Mouse (Mus musculus) naive thymus-derived CD4-positive, alpha-beta T cell, adult 2 months (primary cell): Measurements from ENCODE around the gene Emilin2.

ENCODE experiments used
- DNase-seq: peaks from one replicate; pipeline ENCODE4 v3.0.0-alpha.2; 2011; ENCODE audit warnings: low read depth

The Emilin2 gene

DNA sequence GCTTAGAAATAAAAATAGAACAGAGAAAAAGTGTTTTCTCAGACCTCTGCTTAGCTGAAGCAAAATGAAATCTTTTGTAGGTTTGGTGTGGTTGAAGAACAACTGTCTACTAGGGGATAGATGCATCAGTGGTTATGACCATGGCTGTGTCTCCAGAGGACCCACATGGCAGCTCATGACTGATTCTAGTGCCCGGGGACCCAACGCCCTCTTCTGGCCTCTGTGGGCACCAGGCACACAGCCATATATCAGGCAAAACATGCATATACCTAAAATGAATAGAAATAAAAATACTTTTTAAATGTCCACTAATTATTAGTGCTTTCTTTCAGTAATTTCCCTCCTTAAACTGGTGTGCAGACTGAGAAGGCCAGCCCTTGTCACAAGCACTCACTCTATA, 79.8 kb downstream of the Emilin2 start:
- DNase-seq, result no peak

DNA sequence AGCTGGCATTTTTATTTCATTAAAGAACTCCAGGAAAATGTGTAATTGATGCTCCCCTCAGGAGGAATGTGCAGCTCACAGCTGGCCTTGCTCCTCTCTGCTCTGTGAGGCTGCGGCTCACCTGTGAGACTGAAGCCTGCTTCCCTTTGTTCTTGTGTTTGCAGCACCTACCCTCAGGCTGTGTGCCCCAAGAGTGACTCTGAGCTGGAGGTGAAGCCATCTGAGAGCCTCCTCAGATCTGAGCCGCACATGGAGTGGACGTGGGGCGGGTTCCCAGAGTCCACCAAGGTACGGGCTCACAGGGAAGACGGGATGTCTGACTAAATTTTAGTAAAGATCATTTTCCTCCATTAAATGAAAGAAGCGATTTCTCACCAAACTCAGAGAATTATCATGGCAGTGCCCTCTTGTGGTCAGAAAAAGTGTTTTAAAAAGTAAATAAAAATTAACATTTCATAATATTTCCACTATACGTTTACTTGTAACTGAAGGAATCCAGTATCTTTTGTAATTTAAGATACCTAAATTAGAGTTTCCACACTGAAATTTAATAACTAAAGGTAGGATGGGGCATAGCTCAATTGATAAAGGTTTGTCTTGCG, 81.6 kb downstream of the Emilin2 start:
- peak; percentile 33 for DNase-seq

DNA sequence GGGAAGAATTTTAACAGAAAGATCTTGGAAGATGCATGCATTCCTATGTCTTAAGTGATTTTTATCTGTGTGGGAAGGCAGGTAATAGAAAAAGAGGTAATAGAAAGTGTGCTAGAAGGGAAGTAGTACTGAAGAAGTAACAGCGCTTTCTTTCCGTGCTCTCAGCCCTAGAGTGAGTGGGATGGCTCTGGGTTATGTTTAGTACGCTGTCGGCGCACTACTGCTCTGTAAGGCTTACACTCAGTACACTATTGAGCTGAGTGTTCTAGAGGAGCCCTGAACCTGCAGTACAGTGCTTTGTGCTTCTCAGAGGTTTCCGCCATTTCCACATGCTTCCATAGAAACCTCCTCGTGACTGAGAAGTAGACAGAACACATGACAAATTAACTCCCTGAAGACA, 83.1 kb downstream of the Emilin2 start:
- DNase-seq, result no peak

DNA sequence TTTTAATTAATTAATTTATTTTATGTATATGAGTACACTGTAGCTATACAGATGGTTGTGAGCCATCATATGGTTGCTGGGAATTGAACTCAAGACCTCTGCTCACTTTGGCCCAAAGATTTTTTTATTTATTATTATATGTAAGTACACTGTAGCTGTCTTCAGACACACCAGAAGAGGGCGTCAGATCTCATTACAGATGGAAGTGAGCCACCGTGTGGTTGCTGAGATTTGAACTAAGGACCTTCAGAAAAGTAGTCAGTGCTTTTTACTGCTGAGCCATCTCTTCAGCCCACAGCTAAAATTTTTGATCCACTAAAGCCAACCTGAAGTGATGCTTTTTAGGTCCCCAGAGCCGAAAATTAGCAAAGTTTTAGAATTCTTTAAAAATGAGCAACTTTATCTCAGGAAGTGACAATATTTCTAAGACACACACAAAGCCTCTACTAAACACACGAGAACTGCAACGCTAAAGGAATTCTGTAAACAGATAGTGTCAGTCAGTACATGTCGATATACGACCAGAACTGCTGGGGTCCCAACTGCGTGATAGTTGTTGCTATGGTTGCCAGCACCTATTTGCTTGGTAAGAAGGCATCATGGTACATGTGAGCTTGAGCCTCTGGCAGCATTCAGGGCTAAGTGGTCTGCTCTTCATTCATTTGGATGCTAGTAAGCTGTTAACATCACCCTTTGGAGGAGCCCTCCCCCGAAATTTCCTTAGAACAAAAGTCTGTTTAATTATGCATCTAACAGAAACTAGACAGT, 84.5 kb downstream of the Emilin2 start:
- DNase-seq, result no peak

DNA sequence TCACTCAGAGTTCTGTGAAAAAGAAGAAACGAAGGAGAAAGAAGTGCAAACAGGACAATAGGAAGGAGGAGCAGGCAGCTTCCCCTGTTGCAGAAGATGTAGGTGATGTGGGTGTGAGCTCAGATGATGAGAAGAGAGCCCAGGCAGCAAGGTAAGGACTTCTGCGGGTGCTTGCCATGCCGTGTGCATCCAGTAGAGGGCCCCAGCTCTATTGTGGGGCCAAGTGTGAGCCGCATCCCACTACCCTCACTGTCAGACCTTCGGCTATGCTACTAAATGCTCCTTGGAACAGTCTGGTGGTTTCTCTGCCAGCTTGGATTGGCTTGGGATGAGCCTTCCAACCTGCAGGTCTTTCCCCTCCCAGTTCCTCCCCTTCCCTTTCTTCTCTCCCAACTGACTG, 86.7 kb downstream of the Emilin2 start:
- DNase-seq, result peak; percentile 38

DNA sequence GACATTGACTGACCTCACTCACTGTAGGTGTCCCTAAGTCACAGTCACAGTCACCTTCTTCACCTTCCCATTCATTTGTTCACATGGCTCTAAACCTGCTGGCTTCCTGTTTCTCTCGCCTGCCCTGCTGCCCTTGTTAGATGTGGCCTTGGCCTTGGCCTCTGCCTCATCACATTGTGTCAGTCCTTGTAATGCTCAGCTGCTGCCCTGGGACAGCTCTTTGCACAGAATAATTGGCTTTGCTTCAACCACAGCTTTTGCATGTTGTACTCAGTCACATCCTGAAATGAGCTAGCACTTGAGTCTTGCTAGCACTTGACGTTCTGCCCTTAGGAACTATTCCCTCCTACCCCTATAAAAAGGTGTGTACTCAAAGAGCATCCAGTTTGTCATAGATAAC, 87.3 kb downstream of the Emilin2 start:
- no peak for DNase-seq

DNA sequence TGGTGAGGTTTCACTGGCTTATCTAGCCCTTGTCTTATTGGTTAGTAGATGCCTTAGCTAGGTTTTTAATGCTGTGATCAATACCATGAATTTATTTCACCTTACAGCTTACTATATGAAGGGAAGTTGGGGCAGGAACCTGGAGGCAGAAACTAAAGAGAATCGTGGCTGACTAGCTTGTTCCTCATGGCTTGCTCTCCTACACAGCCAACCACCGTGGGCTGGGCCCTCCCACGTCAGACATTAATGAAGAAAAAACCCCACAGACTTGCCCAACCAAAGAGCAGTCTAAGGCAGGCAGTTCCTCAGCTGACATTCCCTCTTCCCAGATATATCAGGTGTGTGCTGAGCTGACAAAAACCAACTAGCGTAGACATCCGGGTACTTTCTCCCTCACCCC, 88.1 kb downstream of the Emilin2 start:
- DNase-seq, result no peak

DNA sequence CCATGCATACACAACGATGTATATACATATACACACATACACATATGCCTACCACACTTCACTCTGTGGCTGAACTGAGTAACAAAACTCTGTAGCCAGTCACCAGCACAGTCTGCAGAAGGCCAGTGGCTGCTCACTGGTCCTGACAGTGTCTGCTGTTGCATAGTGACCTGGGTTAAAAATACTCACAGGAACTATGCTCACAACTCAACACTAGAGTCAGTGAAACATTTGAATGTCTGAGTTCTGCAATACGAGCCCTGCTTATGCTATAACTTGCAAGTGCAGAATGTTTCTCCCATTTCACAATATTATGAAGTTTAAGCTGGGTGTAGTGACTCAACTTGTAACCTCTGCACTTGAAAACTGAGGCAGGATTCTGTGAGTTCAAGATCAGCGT, 90.4 kb downstream of the Emilin2 start:
- no peak for DNase-seq

DNA sequence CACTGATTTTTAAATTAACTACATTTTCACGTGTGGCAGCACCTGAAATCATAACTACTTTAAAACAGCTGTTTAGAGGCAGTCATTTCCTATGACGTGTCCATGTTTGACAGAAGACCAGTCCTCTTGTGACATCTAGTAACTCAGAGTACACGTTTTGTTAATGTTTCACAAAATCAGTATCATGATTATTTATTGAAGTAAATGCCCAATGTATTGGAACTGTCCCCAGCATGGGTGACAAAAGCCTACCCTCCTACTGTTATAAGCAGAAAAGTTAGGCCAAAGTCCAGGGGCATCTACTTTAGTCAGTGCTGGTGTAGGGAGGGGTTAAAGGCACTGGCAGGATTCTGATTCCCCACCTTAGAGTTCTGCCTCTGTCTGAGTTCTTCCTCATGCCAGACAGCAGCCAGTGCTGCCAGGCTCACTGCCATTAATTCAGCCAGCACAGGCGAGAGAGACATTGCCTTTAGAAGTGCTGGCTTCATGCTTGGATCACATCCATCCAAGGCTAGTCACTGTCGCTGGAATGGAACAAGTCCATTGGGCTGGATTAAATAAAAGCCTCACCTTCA, 94.6 kb downstream of the Emilin2 start:
- no peak for DNase-seq

DNA sequence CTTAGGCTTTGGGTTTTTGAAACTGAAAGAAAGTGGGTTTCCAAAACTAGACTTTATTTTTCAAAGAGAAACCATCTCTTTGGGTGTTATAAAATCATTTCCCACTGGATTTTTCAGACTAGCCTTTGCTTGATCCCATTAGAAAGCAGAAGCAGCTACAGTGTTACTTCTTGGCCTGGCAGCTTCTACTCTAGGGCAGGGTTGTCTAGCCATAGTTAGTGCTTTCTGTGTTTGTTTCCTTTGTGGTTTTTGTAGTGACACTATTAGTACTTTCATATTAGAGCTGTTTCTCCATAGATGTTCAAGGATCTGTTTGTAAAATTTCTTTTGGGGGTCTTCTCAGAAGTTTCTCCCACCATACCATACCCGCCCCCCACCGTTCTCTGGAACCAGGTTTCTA, 95.5 kb downstream of the Emilin2 start:
- DNase-seq, result no peak

DNA sequence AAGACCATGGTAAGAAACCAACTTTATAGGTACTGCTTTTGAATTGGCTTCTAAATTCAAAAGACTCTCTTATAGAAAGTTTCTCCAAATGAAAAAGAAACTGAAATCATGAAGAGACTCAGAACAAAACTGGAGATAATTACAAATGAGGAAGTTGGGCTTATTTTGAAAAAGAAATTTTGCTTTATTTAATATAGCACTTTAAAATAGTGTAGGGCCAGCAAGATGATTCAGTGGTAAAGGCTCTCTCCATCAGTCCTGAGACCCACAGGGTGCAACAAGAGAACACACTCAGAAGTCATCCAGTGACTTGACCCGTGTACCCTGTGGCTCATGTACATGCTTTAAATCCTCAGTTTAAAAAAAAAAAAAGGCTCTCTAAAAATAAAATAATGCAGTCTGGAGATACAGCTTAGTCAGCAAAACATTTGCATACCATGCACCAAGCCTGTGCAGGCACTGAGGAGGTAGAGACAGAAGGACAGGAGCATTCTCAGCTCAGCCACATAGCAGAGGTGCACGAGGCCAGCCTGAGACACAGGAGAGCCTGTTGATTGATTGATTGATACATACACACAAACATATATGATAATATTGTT, 96.4 kb downstream of the Emilin2 start:
- DNase-seq, result no peak

DNA sequence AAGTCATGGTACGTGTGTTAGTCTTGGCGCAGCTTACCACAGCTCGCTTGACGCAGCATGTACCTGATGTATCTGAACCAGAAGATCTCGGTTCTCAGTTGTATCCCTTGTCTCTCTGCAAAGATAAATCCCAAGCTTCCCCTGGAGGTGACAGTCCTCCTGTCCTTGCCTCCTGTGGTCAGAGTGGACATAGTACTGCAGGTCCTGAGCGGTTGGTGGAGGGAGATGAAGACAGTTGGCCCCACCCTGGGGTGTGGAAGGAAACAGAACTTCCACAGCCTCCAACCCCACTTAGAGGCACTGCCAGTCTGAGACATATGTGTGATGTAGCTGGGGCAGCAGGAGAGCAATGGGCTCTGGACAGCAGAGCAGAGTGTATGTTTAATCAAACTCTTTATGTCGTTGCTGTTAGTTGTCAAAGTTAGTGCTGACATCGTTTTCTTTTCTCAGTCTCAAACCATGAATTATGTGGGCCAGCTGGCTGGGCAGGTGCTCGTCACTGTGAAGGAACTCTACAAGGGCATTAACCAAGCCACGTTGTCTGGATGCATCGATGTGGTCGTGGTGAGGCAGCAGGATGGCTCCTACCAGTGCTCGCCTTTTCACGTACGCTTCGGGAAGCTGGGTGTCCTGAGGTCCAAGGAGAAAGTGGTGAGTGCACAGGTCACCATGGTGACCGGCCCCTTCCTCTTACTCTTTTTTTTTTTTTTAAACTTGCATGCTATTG, 97.1 kb downstream of the Emilin2 start:
- DNase-seq, result no peak

DNA sequence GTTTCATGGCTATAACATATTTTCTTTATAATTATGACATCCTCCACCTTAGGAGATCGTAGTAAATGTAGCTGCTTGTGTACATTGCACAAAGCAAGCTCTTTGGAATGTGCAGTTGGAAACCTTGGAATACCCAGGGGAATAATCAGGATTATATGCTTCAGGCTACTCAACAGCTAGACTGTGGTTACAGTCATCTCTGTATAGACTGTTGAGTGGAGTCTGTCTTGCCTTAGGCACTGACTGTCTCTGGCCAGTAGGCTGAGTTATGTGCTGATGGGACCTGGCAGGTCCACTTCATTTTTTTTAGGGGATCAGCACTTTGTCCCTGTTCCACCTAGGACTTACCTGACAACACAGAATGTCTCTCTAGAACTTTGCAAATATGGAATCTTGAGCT, 98.1 kb downstream of the Emilin2 start:
- DNase-seq, result no peak

DNA sequence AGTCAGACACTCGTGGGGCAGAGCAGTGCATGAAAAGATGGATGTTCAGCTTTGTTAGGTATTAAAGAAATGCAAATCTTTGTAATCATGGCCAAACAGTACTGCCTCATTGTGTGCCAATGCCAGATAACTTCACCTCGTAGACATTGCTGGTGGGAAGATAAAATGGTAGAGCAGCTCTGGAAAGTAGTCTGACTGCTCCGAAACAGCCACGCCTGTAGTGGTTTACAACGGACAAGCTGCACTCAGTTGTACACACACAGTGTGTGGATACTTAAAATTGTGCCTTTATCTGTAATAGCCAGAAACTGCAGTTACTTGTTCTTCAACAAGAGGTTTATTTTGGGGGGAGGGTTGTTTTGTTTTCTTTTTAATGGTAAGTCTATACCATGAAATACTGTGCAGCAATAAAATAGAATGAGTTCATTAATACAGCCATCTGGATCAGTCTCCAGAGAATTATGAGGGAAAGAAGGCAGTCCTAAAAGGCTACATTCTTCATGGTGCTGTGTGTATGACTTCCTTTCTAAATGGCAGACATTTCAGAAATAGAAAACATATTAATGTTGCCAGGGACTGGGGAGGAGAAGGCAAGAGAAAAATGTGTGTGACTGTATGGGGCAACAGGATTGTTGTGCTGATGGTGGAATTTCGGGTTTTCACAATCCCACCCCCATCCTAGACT, 99.7 kb downstream of the Emilin2 start:
- no peak for DNase-seq

DNA sequence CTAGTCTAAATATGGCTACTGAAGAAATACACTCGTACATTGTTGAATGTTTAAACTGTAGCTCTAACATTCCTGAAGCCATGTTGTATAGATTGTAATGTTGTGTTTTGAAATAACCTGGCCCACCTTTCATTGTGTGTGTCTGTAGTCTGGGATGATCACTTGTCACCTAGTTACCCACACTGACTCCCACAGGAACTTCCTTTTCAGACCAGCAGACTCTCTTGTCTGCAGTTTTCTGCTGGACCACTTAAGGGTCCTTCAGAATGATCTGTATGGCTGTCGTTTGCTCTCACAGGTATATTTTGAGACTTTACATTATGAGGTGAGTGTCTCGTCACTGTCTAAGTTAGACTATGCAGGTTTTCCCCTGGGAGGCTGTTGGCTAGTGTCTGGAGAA, 101.8 kb downstream of the Emilin2 start:
- DNase-seq, result no peak

DNA sequence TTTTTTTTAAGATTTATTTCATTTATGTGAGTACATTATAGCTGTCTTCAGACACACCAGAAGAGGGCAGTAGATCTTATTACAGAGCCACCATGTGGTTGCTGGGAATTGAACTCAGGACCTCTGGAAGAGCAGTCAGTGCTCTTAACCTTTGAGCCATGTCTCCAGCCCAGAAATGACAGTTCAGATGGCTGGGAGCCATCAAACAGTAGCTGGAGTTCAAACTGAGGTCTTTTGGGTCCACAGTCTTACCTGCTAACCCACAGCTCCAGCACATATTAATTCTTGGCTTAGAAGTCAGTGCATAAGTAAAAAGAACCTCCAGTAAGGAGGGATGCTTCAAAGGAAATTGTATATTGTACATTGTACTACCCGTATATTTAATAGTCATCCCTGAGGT, 102.9 kb downstream of the Emilin2 start:
- DNase-seq, result no peak

DNA sequence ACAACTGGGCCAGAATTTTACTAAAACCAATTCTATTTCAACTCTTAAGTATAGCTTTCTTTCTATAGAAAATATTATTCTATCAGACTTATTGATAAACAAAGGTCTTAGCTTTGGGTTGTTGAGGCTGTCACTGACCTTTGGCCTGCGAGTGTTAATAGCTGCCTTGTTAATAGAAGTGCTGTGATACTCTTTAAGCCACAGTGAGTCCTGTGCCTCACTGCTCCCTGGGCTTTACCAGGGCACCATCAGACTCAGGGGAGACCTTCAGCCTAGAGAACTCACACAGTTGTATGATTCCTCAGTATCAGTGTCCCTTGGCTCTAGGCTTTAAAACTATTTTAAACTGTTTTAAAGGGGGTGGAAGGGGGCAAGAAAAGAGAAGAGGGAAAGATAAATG, 103.4 kb downstream of the Emilin2 start:
- no peak for DNase-seq

DNA sequence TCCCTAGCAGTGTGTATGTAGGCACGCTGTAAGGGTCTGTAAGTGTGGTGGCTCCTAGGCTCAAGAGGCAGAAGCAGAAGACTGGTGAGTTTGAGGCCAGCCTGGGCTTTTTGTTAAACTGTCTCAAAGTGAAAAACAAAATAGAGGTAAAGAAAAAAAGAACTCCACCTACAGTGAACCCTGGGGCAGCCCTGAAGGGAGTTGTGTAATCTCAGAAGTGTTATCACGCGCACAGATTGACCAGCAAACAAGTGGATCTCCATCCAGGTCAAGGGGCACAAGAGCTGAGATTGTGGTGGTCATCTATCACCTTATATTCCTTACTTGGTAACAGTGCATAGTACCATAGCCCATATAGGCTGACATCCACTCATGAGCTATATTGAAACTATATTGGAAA, 104.5 kb downstream of the Emilin2 start:
- DNase-seq, result no peak

DNA sequence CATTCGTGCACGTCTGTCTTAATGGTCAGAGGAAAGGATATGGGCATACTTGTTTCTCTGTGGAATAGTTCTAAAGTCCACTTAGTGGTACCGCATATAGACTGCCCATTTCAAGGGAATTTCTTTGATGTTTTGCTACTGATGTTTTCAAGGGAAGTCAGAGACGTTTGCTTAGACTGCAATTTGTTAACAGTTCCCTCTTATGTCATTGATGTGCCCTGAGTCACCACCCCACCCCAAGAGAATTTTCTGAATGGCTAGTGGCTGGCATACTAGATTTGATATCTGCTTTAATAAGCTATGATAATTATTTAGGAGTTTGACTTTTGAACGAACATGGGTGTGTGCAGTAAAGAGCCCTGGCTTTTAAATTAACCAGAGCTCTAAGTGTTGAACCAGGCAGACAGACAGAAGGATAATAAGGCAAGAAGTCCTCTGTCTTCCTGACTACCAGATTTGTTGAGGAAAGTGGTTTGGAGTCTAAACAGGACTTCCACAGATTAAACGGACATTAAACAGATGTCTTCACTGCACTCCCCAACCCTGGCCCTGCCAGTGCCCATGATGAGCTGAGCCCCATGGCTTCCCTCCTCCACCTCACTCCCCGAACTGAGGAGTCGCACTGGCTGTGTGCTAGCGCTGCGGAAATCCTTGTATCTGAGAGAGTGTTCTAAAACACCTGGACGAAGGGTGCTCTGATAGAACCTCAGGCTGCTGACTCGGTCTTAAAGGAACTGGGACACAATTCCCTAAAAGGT, 105.5 kb downstream of the Emilin2 start:
- DNase-seq, result no peak

DNA sequence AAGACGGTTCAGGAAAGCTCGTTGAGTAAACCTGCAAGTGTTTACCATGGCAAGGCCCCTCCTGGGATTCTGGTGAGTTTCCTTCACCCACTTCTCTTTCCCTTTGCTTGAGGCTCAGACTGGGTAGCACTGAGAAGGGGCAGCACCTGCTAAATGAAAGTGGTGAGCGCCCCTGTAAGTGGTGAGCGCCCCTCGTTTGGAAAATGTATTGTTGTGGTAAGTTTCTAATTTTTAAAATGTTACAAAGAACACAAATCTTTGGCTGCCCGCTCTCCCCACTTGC, 107.0 kb downstream of the Emilin2 start:
- no peak for DNase-seq

DNA sequence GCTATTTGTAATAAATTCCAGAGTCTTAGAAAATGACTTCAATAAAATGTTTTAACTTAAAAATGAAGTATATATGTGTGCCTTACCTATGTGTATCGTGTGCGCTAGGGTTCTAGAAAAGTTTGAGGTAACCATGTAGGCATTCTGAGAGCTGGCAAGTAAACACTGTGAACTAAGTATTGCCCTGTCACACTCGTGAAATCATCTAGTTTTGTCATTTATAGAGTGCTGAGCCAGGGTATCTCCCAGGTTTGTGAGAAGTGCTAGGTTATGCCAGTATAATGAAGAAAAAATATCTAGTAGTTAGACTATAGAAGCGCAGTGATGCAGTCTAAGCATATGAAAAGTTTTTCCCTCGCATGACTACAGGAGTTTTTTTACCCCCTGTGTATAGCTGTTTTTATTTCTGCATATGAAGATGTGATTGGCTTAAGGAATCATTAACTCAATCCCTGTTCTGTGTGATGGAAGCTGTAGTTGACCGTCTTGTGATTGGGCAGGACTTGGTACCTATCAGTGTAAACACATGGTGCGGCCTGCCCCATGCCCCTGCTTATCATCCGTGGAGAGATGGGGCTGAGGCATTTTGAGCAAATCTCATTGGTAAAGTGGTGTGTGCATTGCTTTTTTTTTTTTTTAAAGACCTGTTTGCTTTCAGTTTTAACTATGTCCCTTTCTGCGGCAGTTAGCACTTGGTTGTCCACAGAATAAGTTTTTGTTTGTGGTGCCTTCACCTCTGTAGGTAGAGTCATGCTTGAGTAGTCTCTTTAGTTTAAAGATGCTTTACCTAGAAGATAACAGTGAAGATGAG, 107.6 kb downstream of the Emilin2 start:
- peak; percentile 44 for DNase-seq
